Mouse (Mus musculus): ENCODE data around the gene Ets2. TPM values are rescaled to one million over a fixed set of nuclear protein-coding genes. Genes with fewer than 3 reads are reported as not detected.
"Not testable (repeated sequence)": the region's sequence is repeated elsewhere in the genome, so short reads cannot be mapped to it uniquely, and the experiment has no call there.

Ets2 gene
- polyA plus RNA-seq, 1 experiment from 2014 or later: 117 TPM

- H3K27ac ChIP-seq: peak overlapping the region; percentile 98
- H3K36me3 ChIP-seq: peaks cover 21% of the 10 kb centered on the region
- under 1% methylated on average over 62 of the region's 62 CpGs for WGBS
- no peaks in the 10 kb centered on the region for H3K27me3 ChIP-seq
- H3K9ac ChIP-seq: peak overlapping the region; percentile 99
- H3K4me3 ChIP-seq: peak overlapping the region; percentile 98
- ATAC-seq (ENCODE audit: low FRiP score, low read depth): peak; percentile 72
- H3K4me1 ChIP-seq: peaks cover 59% of the 10 kb centered on the region
- H3K4me2 ChIP-seq (replicated peaks): peak overlapping the region; percentile 87
- H3K9me3 ChIP-seq: no peaks in the 10 kb centered on the region
Measured at GRCm38 (mm10) chr16:95702562-95703545, 979 bp downstream of the Ets2 start.

- 9% methylated on average over 8 of the region's 8 CpGs for WGBS
- no peaks in the 10 kb centered on the region for H3K27me3 ChIP-seq
- peaks cover 32% of the 10 kb centered on the region for H3K36me3 ChIP-seq
- H3K4me1 ChIP-seq: peaks cover 66% of the 10 kb centered on the region
- H3K27ac ChIP-seq: peak overlapping the region; percentile 77; the same call in 1 of the 2 replicates
- no peaks in the 10 kb centered on the region for H3K9me3 ChIP-seq
- H3K4me2 ChIP-seq (replicated peaks): peak overlapping the region; percentile 87
- peak overlapping the region; percentile 85 for H3K9ac ChIP-seq
- H3K4me3 ChIP-seq: peak overlapping the region; percentile 98
- ATAC-seq (ENCODE audit: low FRiP score, low read depth): no peak
Measured at GRCm38 (mm10) chr16:95703958-95704357, 2.1 kb downstream of the Ets2 start.

GRCm38 (mm10) chr16:95704662-95705330 lies 2.9 kb downstream of the Ets2 start:
- ATAC-seq (ENCODE audit: low FRiP score, low read depth): no peak
- Histone ChIP-seq H3K36me3 (peaks cover 39% of the 10 kb centered on the region), H3K27me3 (no peaks in the 10 kb centered on the region), H3K9me3 (no peaks in the 10 kb centered on the region), H3K4me1 (peaks cover 65% of the 10 kb centered on the region), H3K27ac (peak overlapping the region; percentile 77), H3K9ac (peak overlapping the region; percentile 85), H3K4me3 (peak overlapping the region; percentile 98), H3K4me2 (replicated peaks) (peak overlapping the region; percentile 87)
- WGBS: 48% methylated on average over 10 of the region's 10 CpGs

DNA sequence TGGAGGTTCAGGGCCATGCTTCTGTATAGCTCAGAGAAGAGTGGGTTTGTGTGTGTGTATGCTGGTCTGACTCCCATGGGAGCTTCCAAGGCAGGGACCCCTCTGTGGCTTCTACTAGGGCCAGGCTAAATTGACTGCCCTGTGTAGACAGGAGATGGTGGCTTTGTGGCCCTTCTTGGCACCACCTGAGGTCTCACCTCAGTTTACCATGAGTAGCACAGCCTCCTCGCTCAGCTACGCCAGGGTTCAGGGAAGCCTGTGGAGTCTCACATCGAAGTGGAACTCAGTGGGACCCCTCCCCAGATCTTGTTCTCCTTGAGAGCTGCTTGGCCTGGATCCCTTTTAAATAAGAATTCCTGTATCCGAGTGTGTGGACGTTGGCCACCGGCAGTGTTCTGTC lies 3.9 kb downstream of the Ets2 start:
- H3K36me3 ChIP-seq: peaks cover 48% of the 10 kb centered on the region
- no peaks in the 10 kb centered on the region for H3K27me3 ChIP-seq
- peak overlapping the region; percentile 98 for H3K4me3 ChIP-seq
- H3K27ac ChIP-seq: peak overlapping the region; percentile 4; the same call in 1 of the 2 replicates
- H3K9me3 ChIP-seq: no peaks in the 10 kb centered on the region
- peaks cover 55% of the 10 kb centered on the region for H3K4me1 ChIP-seq
- WGBS: 92% methylated on average over 6 of the region's 6 CpGs
- peak overlapping the region; percentile 87 for H3K4me2 ChIP-seq (replicated peaks)
- no peak overlapping the region; the same call in 1 of the 2 replicates for H3K9ac ChIP-seq
- ATAC-seq (ENCODE audit: low FRiP score, low read depth): no peak

DNA sequence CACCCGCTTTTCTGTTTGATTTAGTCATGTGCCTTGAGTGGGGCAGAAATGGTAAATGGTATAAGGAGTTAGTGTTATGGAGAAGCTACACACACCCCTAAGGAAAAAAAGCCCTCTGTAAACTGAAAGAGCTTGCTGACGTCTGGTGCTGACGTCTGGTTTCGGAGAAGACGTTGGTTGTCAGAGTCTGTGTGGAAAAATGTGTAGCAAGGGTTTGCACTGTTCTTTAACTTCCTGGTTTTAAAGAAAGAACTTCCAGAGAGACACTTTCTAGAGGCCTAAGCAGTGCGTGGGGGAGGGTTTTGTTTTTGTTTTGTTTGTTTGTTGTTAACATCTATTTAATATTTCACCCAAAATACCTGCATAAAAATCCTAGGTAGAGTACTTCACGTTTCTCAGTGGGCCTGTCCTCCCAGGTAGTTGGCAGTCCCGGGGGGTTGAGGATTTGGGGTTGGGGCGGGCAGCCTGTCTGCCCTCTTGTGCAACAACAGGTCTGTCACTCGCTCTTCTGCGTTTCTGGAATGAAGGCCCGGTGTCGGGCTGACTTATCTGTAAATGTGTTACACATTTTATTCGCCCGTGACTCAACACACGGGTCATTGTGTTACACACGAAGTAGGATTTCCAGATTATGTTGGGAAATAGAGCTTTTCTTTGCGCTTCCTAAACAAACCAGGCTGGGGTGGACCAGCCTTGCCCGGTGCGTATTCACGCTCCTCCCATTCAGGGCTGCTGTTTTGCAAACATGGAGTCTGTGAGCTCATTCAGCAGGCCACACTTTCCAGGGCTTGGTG lies 6.5 kb downstream of the Ets2 start:
- H3K36me3 ChIP-seq: peaks cover 71% of the 10 kb centered on the region
- 63% methylated on average over 21 of the region's 21 CpGs for WGBS

DNA sequence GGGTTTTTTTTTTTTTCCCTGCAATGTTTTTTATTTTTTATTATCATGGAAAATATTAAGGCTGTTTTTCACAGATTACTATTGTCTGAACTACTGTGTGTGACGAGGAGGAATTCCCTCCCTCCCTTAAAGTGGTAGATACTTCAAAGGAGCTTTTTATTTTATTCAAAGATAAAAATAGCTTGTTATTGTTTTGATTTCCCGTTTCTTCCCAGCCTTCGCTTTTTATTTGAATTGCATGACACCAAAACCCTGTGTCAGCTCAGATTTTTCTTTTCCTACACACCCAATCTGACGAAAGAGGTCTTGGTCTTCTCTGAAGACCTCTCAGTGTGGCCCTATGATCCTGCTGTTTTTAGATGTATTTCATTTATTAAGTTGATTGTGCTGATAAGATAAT lies 7.3 kb downstream of the Ets2 start:
- Histone ChIP-seq H3K9me3 (no peaks in the 10 kb centered on the region), H3K36me3 (peaks cover 77% of the 10 kb centered on the region), H3K4me2 (replicated peaks) (no peak overlapping the region), H3K27me3 (no peaks in the 10 kb centered on the region), H3K4me1 (peaks cover 41% of the 10 kb centered on the region), H3K27ac (no peak overlapping the region), H3K9ac (no peak overlapping the region), H3K4me3 (no peak overlapping the region)
- WGBS: 73% methylated on average over 4 of the region's 4 CpGs
- no peak for ATAC-seq (ENCODE audit: low FRiP score, low read depth)

More for the DNA sequence above, 6.5 kb downstream of the Ets2 start:
- no peak for ATAC-seq (ENCODE audit: low FRiP score, low read depth)
- H3K9me3 ChIP-seq: no peaks in the 10 kb centered on the region
- peak overlapping the region; percentile 16; the same call in 1 of the 2 replicates for H3K4me3 ChIP-seq
- no peak overlapping the region for H3K9ac ChIP-seq
- peak overlapping the region; percentile 49 for H3K4me2 ChIP-seq (replicated peaks)
- H3K4me1 ChIP-seq: peaks cover 45% of the 10 kb centered on the region
- peak overlapping the region; percentile 61; the same call in 1 of the 2 replicates for H3K27ac ChIP-seq
- H3K27me3 ChIP-seq: no peaks in the 10 kb centered on the region

DNA sequence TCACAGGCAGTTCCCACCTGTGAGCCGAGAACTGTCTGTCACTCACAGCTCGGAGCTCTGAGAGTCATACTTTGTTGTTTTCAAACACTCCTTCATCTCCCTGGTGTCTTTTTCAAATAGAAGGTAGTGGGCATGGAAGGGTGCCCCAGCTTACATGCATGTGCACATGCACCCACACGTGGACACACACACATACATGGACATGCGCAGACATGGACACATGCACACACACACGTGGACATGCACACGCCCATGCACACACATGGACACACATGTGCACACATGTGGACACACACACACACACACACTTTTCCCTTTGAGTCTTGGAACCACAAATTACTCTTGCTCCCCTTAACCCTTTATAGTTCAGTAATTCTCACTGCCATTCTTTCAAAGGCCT lies 8.3 kb downstream of the Ets2 start:
- H3K27me3 ChIP-seq: no peaks in the 10 kb centered on the region
- H3K4me1 ChIP-seq: peaks cover 31% of the 10 kb centered on the region
- H3K27ac ChIP-seq: no peak overlapping the region
- no peak overlapping the region for H3K9ac ChIP-seq
- no peak for ATAC-seq (ENCODE audit: low FRiP score, low read depth)
- no peaks in the 10 kb centered on the region for H3K9me3 ChIP-seq
- H3K4me2 ChIP-seq (replicated peaks): no peak overlapping the region
- WGBS: 92% methylated on average over 6 of the region's 6 CpGs
- no peak overlapping the region for H3K4me3 ChIP-seq
- peaks cover 87% of the 10 kb centered on the region for H3K36me3 ChIP-seq

- Histone ChIP-seq H3K4me1 (peaks cover 12% of the 10 kb centered on the region), H3K27me3 (no peaks in the 10 kb centered on the region), H3K9me3 (no peaks in the 10 kb centered on the region), H3K9ac (no peak overlapping the region), H3K27ac (no peak overlapping the region), H3K4me2 (replicated peaks) (no peak overlapping the region), H3K36me3 (peaks cover 91% of the 10 kb centered on the region), H3K4me3 (no peak overlapping the region)
- ATAC-seq (ENCODE audit: low FRiP score, low read depth): no peak
- WGBS: 91% methylated on average over 10 of the region's 10 CpGs
Measured at GRCm38 (mm10) chr16:95712121-95712520, 10.2 kb downstream of the Ets2 start.

DNA sequence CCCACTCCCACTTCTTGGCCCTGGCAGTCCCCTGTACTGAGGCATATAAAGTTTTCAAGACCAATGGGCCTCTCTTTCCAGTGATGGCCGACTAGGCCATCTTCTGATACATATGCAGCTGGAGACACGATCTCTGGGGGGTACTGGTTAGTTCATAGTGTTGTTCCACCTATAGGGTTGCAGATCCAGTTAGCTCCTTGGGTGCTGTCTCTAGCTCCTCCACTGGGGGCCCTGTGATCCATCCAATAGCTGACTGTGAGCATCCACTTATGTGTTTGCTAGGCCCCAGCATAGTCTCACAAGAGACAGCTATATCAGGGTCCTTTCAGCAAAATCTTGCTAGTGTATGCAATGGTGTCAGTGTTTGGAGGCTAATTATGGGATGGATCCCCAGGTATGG lies 11.2 kb downstream of the Ets2 start:
- peaks cover 93% of the 10 kb centered on the region for H3K36me3 ChIP-seq
- WGBS: 90% methylated on average over 2 of the region's 2 CpGs
- not testable (repeated sequence) for H3K4me1 ChIP-seq; H3K27me3 ChIP-seq; H3K9me3 ChIP-seq; ATAC-seq (ENCODE audit: low FRiP score, low read depth); H3K4me2 ChIP-seq (replicated peaks); H3K9ac ChIP-seq; H3K4me3 ChIP-seq; H3K27ac ChIP-seq

DNA sequence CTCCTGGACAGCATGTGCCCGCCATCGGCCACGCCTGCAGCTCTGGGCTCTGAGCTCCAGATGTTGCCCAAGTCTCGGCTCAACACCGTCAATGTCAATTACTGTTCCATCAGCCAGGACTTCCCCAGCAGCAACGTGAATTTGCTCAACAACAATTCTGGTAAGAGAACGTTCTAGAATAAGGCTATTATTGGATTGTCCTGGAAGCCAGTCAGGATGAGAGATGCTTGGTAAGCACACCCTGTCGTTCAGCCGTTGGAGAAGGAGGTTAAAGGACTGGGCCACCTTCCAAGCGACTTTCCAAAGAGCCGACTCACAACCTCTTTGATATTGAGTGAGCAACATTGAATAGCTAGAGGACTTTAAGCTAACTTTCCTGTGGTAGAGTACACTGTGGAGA lies 13.2 kb downstream of the Ets2 start:
- H3K4me3 ChIP-seq: no peak overlapping the region
- ATAC-seq (ENCODE audit: low FRiP score, low read depth): no peak
- 92% methylated on average over 11 of the region's 11 CpGs for WGBS

DNA sequence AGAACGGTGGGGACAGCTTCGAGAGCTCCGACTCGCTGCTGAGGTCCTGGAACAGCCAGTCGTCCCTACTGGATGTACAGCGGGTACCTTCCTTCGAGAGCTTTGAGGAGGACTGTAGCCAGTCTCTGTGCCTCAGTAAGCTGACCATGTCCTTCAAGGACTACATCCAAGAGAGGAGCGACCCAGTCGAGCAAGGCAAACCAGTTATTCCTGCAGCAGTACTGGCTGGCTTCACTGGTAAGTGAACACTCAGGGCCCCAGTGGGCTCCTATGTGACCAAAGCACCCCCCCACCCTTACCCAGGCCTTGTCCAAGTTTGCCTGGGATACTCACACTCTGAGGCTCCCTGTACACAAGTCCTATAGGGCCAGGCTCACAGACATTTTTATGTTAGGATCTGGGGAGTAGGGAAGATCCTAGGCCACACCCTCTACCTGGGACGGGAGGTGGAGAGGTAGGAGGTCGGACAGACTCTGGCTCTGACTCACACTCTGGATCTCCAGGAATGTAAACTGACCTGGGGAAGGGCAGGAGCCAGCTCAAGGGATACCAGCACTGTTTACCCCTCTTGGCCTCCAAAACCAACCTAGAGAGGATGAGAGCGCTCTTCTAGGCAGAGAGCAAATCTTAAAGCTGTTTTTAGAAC lies 14.3 kb downstream of the Ets2 start:
- H3K27ac ChIP-seq: no peak overlapping the region
- no peak for ATAC-seq (ENCODE audit: low FRiP score, low read depth)
- peaks cover 95% of the 10 kb centered on the region for H3K36me3 ChIP-seq
- no peaks in the 10 kb centered on the region for H3K4me1 ChIP-seq
- H3K4me3 ChIP-seq: no peak overlapping the region
- no peaks in the 10 kb centered on the region for H3K27me3 ChIP-seq
- WGBS: 88% methylated on average over 12 of the region's 12 CpGs
- H3K4me2 ChIP-seq (replicated peaks): no peak overlapping the region
- no peak overlapping the region for H3K9ac ChIP-seq
- H3K9me3 ChIP-seq: peaks cover 8% of the 10 kb centered on the region

More for the DNA sequence above, 13.2 kb downstream of the Ets2 start:
- H3K4me1 ChIP-seq: no peaks in the 10 kb centered on the region
- no peaks in the 10 kb centered on the region for H3K9me3 ChIP-seq
- no peak overlapping the region for H3K4me2 ChIP-seq (replicated peaks)
- H3K27me3 ChIP-seq: no peaks in the 10 kb centered on the region
- H3K9ac ChIP-seq: no peak overlapping the region
- 0 out of 2 replicates have a peak overlapping the region, but pooled peaks have one; percentile 6 for H3K27ac ChIP-seq
- peaks cover 95% of the 10 kb centered on the region for H3K36me3 ChIP-seq

All from limb, embryonic 13.5 days (tissue).